Mouse (Mus musculus): ENCODE measurements at regions not wholly inside any gene's neighbourhood (a gene's known extent, or its start where the extent isn't known, plus 50 kb on each side); places are given as distances from the start of the nearest gene placed in this dataset.

- Histone ChIP-seq H3K36me3 (no peaks in the 10 kb centered on the region), H3K4me2 (replicated peaks) (no peak overlapping the region), H3K4me3 (no peak overlapping the region), H3K27me3 (no peaks in the 10 kb centered on the region), H3K27ac (no peak overlapping the region), H3K9ac (no peak overlapping the region), H3K9me3 (replicated peaks) (no peaks in the 10 kb centered on the region), H3K4me1 (no peaks in the 10 kb centered on the region)
- no peak for ATAC-seq (ENCODE audit: low FRiP score)
Measured at GRCm38 (mm10) chr16:86117959-86118358, 216.3 kb upstream of the Adamts5 start.

GRCm38 (mm10) chr16:86115587-86116376 lies 214.2 kb upstream of the Adamts5 start:
- Histone ChIP-seq H3K4me2 (replicated peaks) (no peak overlapping the region), H3K36me3 (no peaks in the 10 kb centered on the region), H3K9me3 (replicated peaks) (no peaks in the 10 kb centered on the region), H3K27me3 (no peaks in the 10 kb centered on the region), H3K9ac (no peak overlapping the region), H3K4me1 (no peaks in the 10 kb centered on the region), H3K4me3 (no peak overlapping the region), H3K27ac (no peak overlapping the region)
- WGBS, result 76% methylated on average over 2 of the region's 2 CpGs
- no peak for ATAC-seq (ENCODE audit: low FRiP score)

GRCm38 (mm10) chr16:86094461-86094860 lies 192.8 kb upstream of the Adamts5 start:
- Histone ChIP-seq H3K9me3 (replicated peaks) (no peaks in the 10 kb centered on the region), H3K27ac (no peak overlapping the region), H3K4me1 (no peaks in the 10 kb centered on the region), H3K27me3 (no peaks in the 10 kb centered on the region), H3K9ac (no peak overlapping the region), H3K4me2 (replicated peaks) (no peak overlapping the region), H3K4me3 (no peak overlapping the region), H3K36me3 (no peaks in the 10 kb centered on the region)
- ATAC-seq (ENCODE audit: low FRiP score), result no peak
- 79% methylated on average over 2 of the region's 2 CpGs for WGBS

GRCm38 (mm10) chr16:86090175-86090574 lies 188.5 kb upstream of the Adamts5 start:
- Histone ChIP-seq H3K9me3 (replicated peaks) (no peaks in the 10 kb centered on the region), H3K4me1 (no peaks in the 10 kb centered on the region), H3K27me3 (no peaks in the 10 kb centered on the region), H3K4me2 (replicated peaks) (no peak overlapping the region), H3K9ac (no peak overlapping the region), H3K27ac (no peak overlapping the region), H3K36me3 (no peaks in the 10 kb centered on the region), H3K4me3 (no peak overlapping the region)
- WGBS, result 89% methylated on average over 6 of the region's 6 CpGs
- no peak for ATAC-seq (ENCODE audit: low FRiP score)

- no peaks in the 10 kb centered on the region for H3K27me3 ChIP-seq
- H3K27ac ChIP-seq, result no peak overlapping the region
- no peaks in the 10 kb centered on the region for H3K4me1 ChIP-seq
- WGBS, result 84% methylated on average over 3 of the region's 3 CpGs
- no peaks in the 10 kb centered on the region for H3K36me3 ChIP-seq
- no peaks in the 10 kb centered on the region for H3K9me3 ChIP-seq (replicated peaks)
- H3K4me2 ChIP-seq (replicated peaks), result no peak overlapping the region
- no peak for ATAC-seq (ENCODE audit: low FRiP score)
- no peak overlapping the region for H3K9ac ChIP-seq
- H3K4me3 ChIP-seq, result no peak overlapping the region
Measured at GRCm38 (mm10) chr16:86087421-86087820, 185.8 kb upstream of the Adamts5 start.

GRCm38 (mm10) chr16:86067628-86068364 lies 166.2 kb upstream of the Adamts5 start:
- 61% methylated on average over 3 of the region's 3 CpGs for WGBS
- Histone ChIP-seq H3K4me1 (peaks cover 4% of the 10 kb centered on the region; the same call in 1 of the 2 replicates), H3K36me3 (no peaks in the 10 kb centered on the region), H3K9me3 (replicated peaks) (no peaks in the 10 kb centered on the region), H3K4me3 (no peak overlapping the region), H3K27me3 (no peaks in the 10 kb centered on the region), H3K4me2 (replicated peaks) (no peak overlapping the region), H3K9ac (no peak overlapping the region), H3K27ac (no peak overlapping the region)
- 0 out of 2 replicates have a peak, but pooled peaks have one; percentile 32 for ATAC-seq (ENCODE audit: low FRiP score)

GRCm38 (mm10) chr16:86060087-86060486 lies 158.5 kb upstream of the Adamts5 start:
- Histone ChIP-seq H3K9ac (no peak overlapping the region), H3K27me3 (no peaks in the 10 kb centered on the region), H3K36me3 (no peaks in the 10 kb centered on the region), H3K4me3 (no peak overlapping the region), H3K4me2 (replicated peaks) (no peak overlapping the region), H3K4me1 (no peaks in the 10 kb centered on the region), H3K9me3 (replicated peaks) (no peaks in the 10 kb centered on the region), H3K27ac (no peak overlapping the region)
- ATAC-seq (ENCODE audit: low FRiP score), result 0 out of 2 replicates have a peak, but pooled peaks have one; percentile 38
- 64% methylated on average over 5 of the region's 5 CpGs for WGBS

- ATAC-seq (ENCODE audit: low FRiP score), result no peak
- Histone ChIP-seq H3K4me2 (replicated peaks) (no peak overlapping the region), H3K4me3 (no peak overlapping the region), H3K4me1 (no peaks in the 10 kb centered on the region), H3K9me3 (replicated peaks) (no peaks in the 10 kb centered on the region), H3K27ac (no peak overlapping the region), H3K27me3 (no peaks in the 10 kb centered on the region), H3K36me3 (no peaks in the 10 kb centered on the region), H3K9ac (no peak overlapping the region)
- 95% methylated on average over 2 of the region's 2 CpGs for WGBS
Measured at GRCm38 (mm10) chr16:86044695-86045094, 143.1 kb upstream of the Adamts5 start.

- no peaks in the 10 kb centered on the region for H3K36me3 ChIP-seq
- H3K4me3 ChIP-seq, result no peak overlapping the region
- ATAC-seq (ENCODE audit: low FRiP score), result no peak
- no peak overlapping the region for H3K27ac ChIP-seq
- no peaks in the 10 kb centered on the region for H3K9me3 ChIP-seq (replicated peaks)
- H3K9ac ChIP-seq, result no peak overlapping the region
- 88% methylated on average over 9 of the region's 9 CpGs for WGBS
- no peak overlapping the region for H3K4me2 ChIP-seq (replicated peaks)
- no peaks in the 10 kb centered on the region for H3K27me3 ChIP-seq
- H3K4me1 ChIP-seq, result no peaks in the 10 kb centered on the region
Measured at GRCm38 (mm10) chr16:86034772-86035171, 133.1 kb upstream of the Adamts5 start.

- Histone ChIP-seq H3K9ac (no peak overlapping the region), H3K9me3 (replicated peaks) (no peaks in the 10 kb centered on the region), H3K4me1 (no peaks in the 10 kb centered on the region), H3K27ac (no peak overlapping the region), H3K4me2 (replicated peaks) (no peak overlapping the region), H3K36me3 (no peaks in the 10 kb centered on the region), H3K4me3 (no peak overlapping the region), H3K27me3 (no peaks in the 10 kb centered on the region)
- ATAC-seq (ENCODE audit: low FRiP score), result no peak
- WGBS, result 75% methylated on average over 2 of the region's 2 CpGs
Measured at GRCm38 (mm10) chr16:86027700-86028099, 126.1 kb upstream of the Adamts5 start.

- Histone ChIP-seq H3K27me3 (no peaks in the 10 kb centered on the region), H3K36me3 (no peaks in the 10 kb centered on the region), H3K4me1 (no peaks in the 10 kb centered on the region), H3K9me3 (replicated peaks) (no peaks in the 10 kb centered on the region), H3K9ac (no peak overlapping the region), H3K4me2 (replicated peaks) (no peak overlapping the region), H3K4me3 (no peak overlapping the region), H3K27ac (no peak overlapping the region)
- 82% methylated on average over 1 of the region's 1 CpGs for WGBS
- no peak for ATAC-seq (ENCODE audit: low FRiP score)
Measured at GRCm38 (mm10) chr16:86015336-86015735, 113.7 kb upstream of the Adamts5 start.

- H3K4me2 ChIP-seq (replicated peaks), result no peak overlapping the region
- no peaks in the 10 kb centered on the region for H3K27me3 ChIP-seq
- no peaks in the 10 kb centered on the region for H3K36me3 ChIP-seq
- no peak overlapping the region for H3K4me3 ChIP-seq
- no peak for ATAC-seq (ENCODE audit: low FRiP score)
- no peak overlapping the region for H3K27ac ChIP-seq
- H3K4me1 ChIP-seq, result no peaks in the 10 kb centered on the region
- H3K9me3 ChIP-seq (replicated peaks), result no peaks in the 10 kb centered on the region
- H3K9ac ChIP-seq, result no peak overlapping the region
- WGBS, result 81% methylated on average over 5 of the region's 5 CpGs
Measured at GRCm38 (mm10) chr16:86011051-86011450, 109.4 kb upstream of the Adamts5 start.

Data from hindbrain, embryonic 12.5 days (tissue).